Mouse (Mus musculus): ENCODE data around the gene Olfr424. TPM values are rescaled to one million over a fixed set of nuclear protein-coding genes. Genes with fewer than 3 reads are reported as not detected.

The Olfr424 gene
- not detected for polyA plus RNA-seq (2017; shearing (Covaris generic))

DNA sequence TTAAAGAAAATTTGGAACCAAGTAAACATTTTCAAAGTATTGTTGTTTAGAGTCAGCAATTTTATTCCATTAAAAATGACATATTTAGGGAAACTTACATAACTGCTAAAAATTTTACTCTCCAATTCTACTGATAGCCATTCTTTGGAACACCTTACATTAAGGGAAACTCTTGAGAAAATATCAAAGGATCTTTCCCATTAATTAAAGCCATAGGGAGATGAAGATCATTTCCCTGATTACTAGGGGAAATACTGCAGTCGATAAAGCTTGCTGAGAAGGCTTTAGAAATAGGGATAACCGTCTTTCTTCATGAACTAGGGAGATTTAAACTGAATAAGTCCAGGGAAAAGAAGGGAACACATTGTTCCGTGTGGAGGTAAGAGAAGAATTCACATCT, at the start of gene Olfr424:
Gene Olfr424 (plus strand): TSS at position 301 of the 400 bp plus-strand sequence.

GRCm38 (mm10) chr1:174084031-174084430, 47.3 kb upstream of the Olfr424 start, which contains the start of gene Olfr429:
Olfr429 (plus strand) TSS chr1:174084331.

DNA sequence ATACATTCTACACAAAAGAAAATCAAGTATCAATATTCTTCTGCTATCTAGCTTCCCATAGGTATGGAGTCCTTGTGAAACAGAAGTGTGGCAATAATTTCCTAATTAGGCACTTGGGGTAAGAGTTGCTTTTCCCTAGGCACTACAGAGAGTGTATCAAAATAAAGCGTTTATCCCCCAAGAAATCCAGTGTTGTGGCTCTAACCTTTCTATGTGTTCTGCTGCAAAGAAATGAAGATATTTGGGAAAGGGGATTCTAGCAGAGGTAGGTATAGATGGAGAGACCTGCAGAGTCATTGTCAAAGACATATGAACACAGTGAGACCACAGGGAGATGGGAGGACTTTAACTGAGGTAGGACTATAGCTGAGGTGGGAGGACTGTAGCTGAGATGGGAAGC, 34.7 kb upstream of the Olfr424 start, which contains the start of gene Olfr427:
Gene Olfr427 (plus strand): TSS at position 301 of the 400 bp plus-strand sequence.

GRCm38 (mm10) chr1:174121062-174121461, 10.3 kb upstream of the Olfr424 start, which contains the start of gene Olfr231:
Olfr231 (minus strand) TSS chr1:174121162.

DNA sequence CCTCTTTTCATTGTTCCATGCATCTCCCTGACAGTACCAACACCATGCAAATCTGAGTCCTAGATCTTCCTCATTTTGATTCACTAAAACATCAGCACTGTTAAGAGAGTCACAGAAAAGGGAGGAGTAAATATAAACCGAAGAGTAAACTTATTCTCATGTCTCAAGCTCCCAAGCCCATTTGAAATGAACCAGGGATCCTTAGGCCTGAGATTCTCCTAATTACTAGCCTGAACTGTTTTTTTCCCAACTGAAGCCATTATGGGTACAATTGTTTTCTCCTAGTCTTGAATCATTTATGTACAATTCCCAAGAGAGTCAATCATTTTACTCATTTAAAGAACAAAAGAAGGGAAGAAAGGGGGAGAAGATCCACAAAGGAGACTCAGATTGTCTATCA, 24.0 kb downstream of the Olfr424 start, which contains the start of gene Olfr420:
Gene Olfr420 (plus strand): TSS at position 301 of the 400 bp plus-strand sequence.

GRCm38 (mm10) chr1:174172605-174173004, 41.3 kb downstream of the Olfr424 start, which contains the start of gene Spta1:
Spta1 (plus strand) TSS chr1:174172776.

Other genes with a start within 250 kb of the Olfr424 start
- 1 to 10 TPM; 5.8 to 5.9 TPM for gene Ifi211, start 218.5 kb upstream of the Olfr424 start, polyA plus RNA-seq (2017; shearing (Covaris generic))
- gene Mndal, start 189.0 kb upstream of the Olfr424 start, polyA plus RNA-seq (2017; shearing (Covaris generic)): 100 to 1,000 TPM; 368 to 518 TPM
- gene Ifi203, start 188.8 kb upstream of the Olfr424 start, polyA plus RNA-seq (2017; shearing (Covaris generic)): 100 to 1,000 TPM; 272 to 474 TPM
- not detected for gene Ifi202b, start 148.8 kb upstream of the Olfr424 start, polyA plus RNA-seq (2017; shearing (Covaris generic))
- gene Ifi205, start 99.7 kb upstream of the Olfr424 start, polyA plus RNA-seq (2017; shearing (Covaris generic)): under 1 TPM; 0.66 to 0.73 TPM
- not detected for gene Olfr433, start 90.8 kb upstream of the Olfr424 start, polyA plus RNA-seq (2017; shearing (Covaris generic))
- gene Olfr432, start 82.3 kb upstream of the Olfr424 start, polyA plus RNA-seq (2017; shearing (Covaris generic)): under 1 TPM in 1 of 2 experiments, not detected in 1; 0.43 TPM
- not detected for gene Olfr430, start 64.9 kb upstream of the Olfr424 start, polyA plus RNA-seq (2017; shearing (Covaris generic))
- not detected for gene Olfr429, start 47.2 kb upstream of the Olfr424 start, polyA plus RNA-seq (2017; shearing (Covaris generic))
- under 1 TPM in 1 of 2 experiments, not detected in 1; 0.42 TPM for gene Olfr427, start 34.6 kb upstream of the Olfr424 start, polyA plus RNA-seq (2017; shearing (Covaris generic))
- gene Olfr231, start 10.4 kb upstream of the Olfr424 start, polyA plus RNA-seq (2017; shearing (Covaris generic)): not detected
- under 1 TPM in 1 of 2 experiments, not detected in 1; 0.16 TPM for gene Olfr420, start 24.1 kb downstream of the Olfr424 start, polyA plus RNA-seq (2017; shearing (Covaris generic))
- gene Spta1, start 41.3 kb downstream of the Olfr424 start, polyA plus RNA-seq (2017; shearing (Covaris generic)): under 1 TPM; 0.12 to 0.18 TPM
- not detected for gene Olfr419, start 120.5 kb downstream of the Olfr424 start, polyA plus RNA-seq (2017; shearing (Covaris generic))
- under 1 TPM in 1 of 2 experiments, not detected in 1; 0.74 TPM for gene Mptx1, start 199.0 kb downstream of the Olfr424 start, polyA plus RNA-seq (2017; shearing (Covaris generic))
- not detected for gene Olfr417, start 233.6 kb downstream of the Olfr424 start, polyA plus RNA-seq (2017; shearing (Covaris generic))

Measured in activated CD4-positive, CD25-positive, alpha-beta regulatory T cell (primary cell).